Mouse (Mus musculus): Measurements from ENCODE around the gene Ttc5. TPM values are rescaled to one million over a fixed set of nuclear protein-coding genes. Genes with fewer than 3 reads are reported as not detected.

Gene Ttc5
- total and polyA plus RNA-seq, 3 experiments, result 44.3 to 72.1 (median 57.8) TPM

DNA sequence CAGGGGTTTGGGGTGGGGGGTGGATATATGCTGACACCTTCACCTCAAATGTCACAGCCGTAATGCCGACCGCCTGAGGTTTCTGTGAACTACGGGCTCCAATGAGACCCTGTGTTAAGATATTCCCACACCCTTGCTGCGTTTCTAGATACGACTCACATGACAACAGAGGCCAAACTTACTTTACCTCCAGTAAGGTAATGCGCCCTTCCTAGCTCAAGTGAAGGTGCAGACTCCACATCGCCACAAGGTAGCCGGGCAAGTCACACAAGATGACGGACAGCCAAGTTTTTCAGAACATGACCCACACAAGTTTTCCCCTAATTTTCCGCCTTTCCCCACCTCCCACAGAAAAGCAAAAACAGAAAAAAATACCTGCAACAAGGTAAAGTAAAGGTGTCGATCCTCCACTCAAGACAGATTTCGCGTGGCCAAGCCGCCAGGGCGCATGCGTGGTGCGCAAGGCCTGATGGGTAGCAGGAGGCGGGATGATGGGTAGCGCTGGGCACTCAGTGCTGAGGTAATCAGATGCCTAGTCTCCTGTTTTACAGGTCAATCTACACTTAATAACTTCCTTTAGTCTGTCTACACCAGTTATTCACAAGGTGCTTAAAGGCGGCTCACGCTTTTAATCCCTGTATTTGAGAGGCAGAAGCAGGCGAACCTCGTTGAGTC, 10.1 kb upstream of the Ttc5 start:
- no peak for DNase-seq (ENCODE audit: extremely low read depth)
- no peaks in the 10 kb centered on the region for H3K36me3 ChIP-seq (replicated peaks in 1 of 2; ENCODE audit: control insufficient read depth in 1 of 2, insufficient read depth in 1 of 2, low read length in 1 of 2)
- no peaks in the 10 kb centered on the region for H3K9me3 ChIP-seq (replicated peaks; ENCODE audit: low read length)
- no peak overlapping the region for H3K4me2 ChIP-seq (ENCODE audit: insufficient read depth, low read depth, poor library complexity, severe bottlenecking)
- H3K9ac ChIP-seq (ENCODE audit: insufficient read depth, low read depth), result no peak overlapping the region
- H3K4me1 ChIP-seq (ENCODE audit: control insufficient read depth in 1 of 2, insufficient read depth in 2 of 2), result peaks cover 0 to 4% of the 10 kb centered on the region in 2 experiments; a peak in 2 of 4 replicates
- H3K27me3 ChIP-seq (replicated peaks), result no peaks in the 10 kb centered on the region
- in situ Hi-C loops (cut with MboI; ENCODE audit: low pct_ligation_motif_present, low pct_unique_long_range_greater_than_20kb, low sequenced_read_pairs) (no loop called here), dilution Hi-C loops (cut with MboI; ENCODE audit: extremely low pct_ligation_motif_present, extremely low pct_unique_long_range_greater_than_20kb, low sequenced_read_pairs) (no loop called here)
- H3K4me3 ChIP-seq (replicated peaks in 1 of 3; ENCODE audit: low read depth in 2 of 3, low read length in 2 of 3, poor library complexity in 1 of 3), result no peak overlapping the region
- H3K79me2 ChIP-seq (replicated peaks; ENCODE audit: control insufficient read depth, extremely low read depth, insufficient read depth, poor library complexity, severe bottlenecking), result no peaks in the 10 kb centered on the region
- no peak overlapping the region for H3K27ac ChIP-seq (ENCODE audit: insufficient read depth, low read depth)
- TF ChIP-seq ELF1 (IDR thresholded peaks at IDR 0.05; ENCODE audit: low read depth, low read length) (no peak), RAD21 (IDR thresholded peaks at IDR 0.05; ENCODE audit: low read depth, low read length) (no peak), GABPA (IDR thresholded peaks at IDR 0.05; ENCODE audit: insufficient replicate concordance, low read depth, low read length) (no peak), ZC3H11A (IDR thresholded peaks at IDR 0.05; ENCODE audit: low read depth, low read length) (no peak), MYC (IDR thresholded peaks at IDR 0.05; ENCODE audit: low read depth, low read length) (no peak), USF1 (IDR thresholded peaks at IDR 0.05; ENCODE audit: low read depth, low read length) (no peak), JUND (conservative IDR thresholded peaks at IDR 0.05; ENCODE audit: low read depth, low read length) (no peak), MEF2A (IDR thresholded peaks at IDR 0.05; ENCODE audit: borderline replicate concordance, low read depth, low read length) (no peak)

DNA sequence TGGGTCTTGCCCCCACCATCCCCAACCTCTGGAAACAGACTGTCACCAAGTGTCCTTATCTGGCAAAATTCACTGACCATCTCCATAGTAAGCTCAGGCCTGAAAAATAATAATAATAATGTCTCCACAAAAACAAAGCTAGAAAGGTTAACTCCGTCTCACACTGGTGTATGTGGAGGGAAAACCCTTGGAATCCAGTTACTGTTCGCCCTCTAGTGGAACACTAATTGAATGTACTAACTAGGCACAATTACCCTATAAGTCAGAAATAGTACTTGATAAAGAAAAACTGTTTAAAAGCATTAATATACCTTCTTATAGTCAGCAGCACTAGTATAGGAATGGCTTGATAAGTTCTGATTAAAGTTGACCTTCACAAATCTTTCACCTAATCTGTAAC, 2.8 kb upstream of the Ttc5 start:
- Histone ChIP-seq H3K27ac (ENCODE audit: insufficient read depth, low read depth) (no peak overlapping the region), H3K27me3 (replicated peaks) (no peaks in the 10 kb centered on the region), H3K4me2 (ENCODE audit: insufficient read depth, low read depth, poor library complexity, severe bottlenecking) (peak overlapping the region; percentile 45; the same call in 1 of the 2 replicates), H3K4me3 (replicated peaks in 1 of 3; ENCODE audit: low read depth in 2 of 3, low read length in 2 of 3, poor library complexity in 1 of 3) (no peak overlapping the region), H3K9ac (ENCODE audit: insufficient read depth, low read depth) (no peak overlapping the region), H3K36me3 (replicated peaks in 1 of 2; ENCODE audit: control insufficient read depth in 1 of 2, insufficient read depth in 1 of 2, low read length in 1 of 2) (peaks cover 0 to 1% of the 10 kb centered on the region in 2 experiments), H3K9me3 (replicated peaks; ENCODE audit: low read length) (peaks cover 2% of the 10 kb centered on the region), H3K79me2 (replicated peaks; ENCODE audit: control insufficient read depth, extremely low read depth, insufficient read depth, poor library complexity, severe bottlenecking) (peaks cover 12% of the 10 kb centered on the region), H3K4me1 (ENCODE audit: control insufficient read depth in 1 of 2, insufficient read depth in 2 of 2) (peaks cover 3 to 17% of the 10 kb centered on the region in 2 experiments; a peak in 2 of 4 replicates)
- in situ Hi-C loops (cut with MboI; ENCODE audit: low pct_ligation_motif_present, low pct_unique_long_range_greater_than_20kb, low sequenced_read_pairs) (no loop called here), dilution Hi-C loops (cut with MboI; ENCODE audit: extremely low pct_ligation_motif_present, extremely low pct_unique_long_range_greater_than_20kb, low sequenced_read_pairs) (no loop called here)
- peak; percentile 8 to 71; a peak in 2 of 4 replicates for TF ChIP-seq CTCF (conservative IDR thresholded peaks at IDR 0.05 in 1 of 2, IDR thresholded peaks at IDR 0.05 in 1 of 2; ENCODE audit: low read depth in 2 of 2, low read length in 2 of 2)
- TF ChIP-seq ZC3H11A (IDR thresholded peaks at IDR 0.05; ENCODE audit: low read depth, low read length), result no peak
- no peak for TF ChIP-seq JUND (conservative IDR thresholded peaks at IDR 0.05; ENCODE audit: low read depth, low read length)
- TF ChIP-seq SMC3 (IDR thresholded peaks at IDR 0.05; ENCODE audit: low read depth, low read length), result peak; percentile 24
- TF ChIP-seq KAT2A (IDR thresholded peaks at IDR 0.05; ENCODE audit: insufficient replicate concordance, low read length), result no peak
- TF ChIP-seq CHD1 (IDR thresholded peaks at IDR 0.05; ENCODE audit: low read depth, low read length), result no peak
- TF ChIP-seq POLR2AphosphoS2 (IDR thresholded peaks at IDR 0.05; ENCODE audit: low read depth, low read length), result no peak
- TF ChIP-seq ZNF384 (IDR thresholded peaks at IDR 0.05; ENCODE audit: low read depth, low read length), result no peak
- peak; percentile 64 for TF ChIP-seq RAD21 (IDR thresholded peaks at IDR 0.05; ENCODE audit: low read depth, low read length)
- no peak for TF ChIP-seq MEF2A (IDR thresholded peaks at IDR 0.05; ENCODE audit: borderline replicate concordance, low read depth, low read length)
- no peak for TF ChIP-seq ZMIZ1 (IDR thresholded peaks at IDR 0.05; ENCODE audit: low read depth, low read length)
- DNase-seq (ENCODE audit: extremely low read depth), result peak; percentile 29
